Mouse (Mus musculus) liver, embryonic 14.5 days (tissue): Measurements from ENCODE around the gene Nup133. TPM values are rescaled to one million over a fixed set of nuclear protein-coding genes. Genes with fewer than 3 reads are reported as not detected.

Source experiments
- ATAC-seq: fragments of 200-750 bp; cut with Nextera tagmentation; 2 replicates; pipeline ENCODE4 v1.8.0; 2017; ENCODE audit warnings: moderate number of reproducible peaks, mild to moderate bottlenecking, moderate library complexity; ENCODE audit not compliant: insufficient read depth
- DNase-seq, 3 experiments: peaks; one replicate each; pipeline ENCODE4 v3.0.0-alpha.2; 2012 to 2013; ENCODE audit warnings: low read depth in 3 of 3, low spot score in 3 of 3
- H3K27ac ChIP-seq: fragments of 300-500 bp; sonication (generic); 2 replicates; pipeline ENCODE4 v1.5.1; 2014; ENCODE audit warnings: moderate library complexity, mild to moderate bottlenecking, control low read depth, inconsistent platforms
- H3K27me3 ChIP-seq: fragments of 300-500 bp; sonication (generic); 2 replicates; pipeline ENCODE4 v1.6.1; 2014; ENCODE audit warnings: mild to moderate bottlenecking, low read length, moderate library complexity; ENCODE audit not compliant: control insufficient read depth, insufficient read depth
- H3K36me3 ChIP-seq: fragments of 300-500 bp; sonication (generic); replicated peaks from 2 replicates; pipeline ENCODE4 v1.6.1; 2014; ENCODE audit warnings: low read depth; ENCODE audit not compliant: control insufficient read depth, insufficient read depth
- H3K4me1 ChIP-seq, 2 experiments: fragments of 200-500 bp in 1 of 2; fragments of 300-500 bp in 1 of 2; sonication (generic) in 1 of 2; replicated peaks; 2 replicates each; pipeline ENCODE4 v1.6.1; 2012 to 2014; ENCODE audit warnings: antibody characterized with exemption in 1 of 2, inconsistent platforms in 1 of 2, low read length in 1 of 2; ENCODE audit not compliant: control insufficient read depth in 2 of 2, insufficient read depth in 2 of 2
- H3K4me2 ChIP-seq: fragments of 300-500 bp; sonication (generic); 2 replicates; pipeline ENCODE4 v1.6.1; 2014; ENCODE audit warnings: low read depth, mild to moderate bottlenecking, control low read depth, moderate library complexity
- H3K4me3 ChIP-seq, 2 experiments: fragments of 200-500 bp in 1 of 2; fragments of 300-500 bp in 1 of 2; sonication (generic) in 1 of 2; 2 replicates each; pipeline ENCODE4 v1.5.1; 2012 to 2014; ENCODE audit warnings: low read depth in 2 of 2, low read length in 2 of 2, mild to moderate bottlenecking in 2 of 2, control low read depth in 1 of 2, inconsistent platforms in 1 of 2, moderate library complexity in 1 of 2; ENCODE audit not compliant: insufficient read depth in 1 of 2
- H3K9ac ChIP-seq: fragments of 300-500 bp; sonication (generic); replicated peaks from 2 replicates; pipeline ENCODE4 v1.6.1; 2014; ENCODE audit warnings: mild to moderate bottlenecking, control low read depth, moderate library complexity
- H3K9me3 ChIP-seq: fragments of 300-500 bp; sonication (generic); 2 replicates; pipeline ENCODE4 v1.6.1; 2016; ENCODE audit warnings: low read length, mixed read lengths; ENCODE audit not compliant: control insufficient read depth
- CTCF ChIP-seq: IDR thresholded peaks from 2 replicates; pipeline ENCODE4 v1.5.1; 2016; ENCODE audit warnings: antibody characterized with exemption, low read depth, control low read depth
- EP300 ChIP-seq: IDR thresholded peaks from 2 replicates; pipeline ENCODE4 v1.6.1; 2016; ENCODE audit warnings: antibody characterized with exemption, low read depth
- WGBS: fragments of 180-500 bp; shearing (Covaris S2); extraction: QIAGEN DNeasy Blood & Tissue Kit; methylation state at CpG from one replicate; pipeline ENCODE4 v1.1.7; 2014; ENCODE audit not compliant: insufficient replicate concordance; 5-methylcytosine and 5-hydroxymethylcytosine counted together
- polyA plus RNA-seq, 2 experiments: library from polyadenylated mRNA; depleted of rRNA in 1 of 2; stranded (reverse) in 1 of 2; unstranded in 1 of 2; fragments of >200 nt; fragmentation: Nextera tagmentation in 1 of 2; extraction: Ambion mirVana in 1 of 2; gene quantifications; 2 replicates each; pipeline versions ENCODE4 v1.2.1 to v1.2.3; 2012 to 2014

The Nup133 gene
- polyA plus RNA-seq, 2 experiments, result 17.6 to 23.3 TPM

DNA sequence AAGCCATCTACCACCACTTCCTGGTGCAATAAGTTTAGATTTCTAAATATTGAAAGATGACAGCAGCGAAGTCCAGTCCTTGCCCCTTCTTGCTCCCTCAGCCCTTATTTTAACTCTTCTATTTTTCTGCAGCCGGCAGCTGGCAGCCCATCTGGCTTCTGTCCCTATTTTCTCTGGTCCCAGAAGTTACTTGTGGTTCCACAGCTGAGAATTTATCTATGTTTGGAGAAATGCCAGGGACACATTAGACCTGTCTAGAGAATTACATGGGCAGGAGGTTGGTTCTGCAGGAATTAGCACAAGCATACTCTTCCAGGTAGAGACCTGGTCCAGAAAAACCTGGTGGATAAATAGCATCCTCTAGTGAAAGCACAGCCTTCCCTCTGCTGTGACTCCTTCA, 71.2 kb downstream of the Nup133 start:
- TF ChIP-seq EP300 (no peak), CTCF (no peak)
- Histone ChIP-seq H3K27ac (no peak overlapping the region), H3K4me3 (no peak overlapping the region), H3K4me2 (no peak overlapping the region), H3K27me3 (no peaks in the 10 kb centered on the region), H3K4me1 (0 out of 4 replicates have a peak, but pooled peaks cover 0 to 3% of the 10 kb centered on the region in 2 experiments), H3K9ac (no peak overlapping the region), H3K9me3 (no peaks in the 10 kb centered on the region), H3K36me3 (no peaks in the 10 kb centered on the region)
- ATAC-seq (no peak), DNase-seq (no peak)
- WGBS, result 62% methylated on average over 2 of the region's 2 CpGs

DNA sequence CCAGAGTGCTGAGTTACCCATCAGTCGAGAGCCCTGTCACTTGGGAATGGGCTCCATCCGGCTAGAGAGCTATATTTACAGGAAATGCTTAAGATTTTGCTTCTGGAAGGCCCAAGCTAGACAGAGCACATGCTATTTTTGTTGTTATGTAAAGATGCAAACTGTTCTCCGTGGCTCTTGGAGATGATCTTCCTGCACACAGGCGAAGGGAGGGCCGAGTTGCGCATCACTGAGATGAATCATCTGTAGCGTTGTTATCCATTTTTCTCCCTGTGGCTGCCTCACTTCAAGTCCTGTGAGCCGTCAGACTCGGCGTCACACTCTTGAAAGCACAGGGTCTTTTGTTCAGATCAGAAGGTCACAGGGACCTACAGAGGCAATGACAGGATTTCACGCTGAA, 74.7 kb downstream of the Nup133 start:
- H3K4me3 ChIP-seq, result no peak overlapping the region
- no peaks in the 10 kb centered on the region for H3K9me3 ChIP-seq
- H3K4me2 ChIP-seq, result no peak overlapping the region
- H3K4me1 ChIP-seq, result 0 out of 4 replicates have a peak, but pooled peaks cover 0 to 3% of the 10 kb centered on the region in 2 experiments
- no peak overlapping the region for H3K9ac ChIP-seq
- 72% methylated on average over 11 of the region's 11 CpGs for WGBS
- no peaks in the 10 kb centered on the region for H3K36me3 ChIP-seq
- ATAC-seq, result no peak
- DNase-seq, result no peak
- TF ChIP-seq EP300, result no peak
- no peak for TF ChIP-seq CTCF
- H3K27me3 ChIP-seq, result no peaks in the 10 kb centered on the region
- no peak overlapping the region for H3K27ac ChIP-seq

DNA sequence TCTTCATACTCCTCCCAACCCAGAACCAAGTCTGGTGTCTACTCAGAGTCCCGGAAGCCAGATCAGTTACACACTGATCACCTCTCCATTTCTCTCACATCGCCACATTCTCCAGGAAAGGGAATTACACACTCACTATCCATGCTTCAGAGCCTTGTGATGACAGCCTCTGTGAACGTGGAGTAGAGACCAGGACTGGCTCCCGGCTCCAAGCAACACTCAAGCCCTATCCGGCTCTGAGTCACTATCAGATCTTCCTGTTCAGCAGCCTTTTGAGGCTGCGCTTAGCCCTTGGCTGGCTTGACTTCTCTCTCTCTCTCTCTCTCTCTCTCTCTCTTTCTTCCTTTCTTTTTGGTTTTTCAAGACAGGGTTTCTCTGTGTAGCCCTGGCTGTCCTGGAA, 75.7 kb downstream of the Nup133 start:
- WGBS, result 56% methylated on average over 6 of the region's 6 CpGs

DNA sequence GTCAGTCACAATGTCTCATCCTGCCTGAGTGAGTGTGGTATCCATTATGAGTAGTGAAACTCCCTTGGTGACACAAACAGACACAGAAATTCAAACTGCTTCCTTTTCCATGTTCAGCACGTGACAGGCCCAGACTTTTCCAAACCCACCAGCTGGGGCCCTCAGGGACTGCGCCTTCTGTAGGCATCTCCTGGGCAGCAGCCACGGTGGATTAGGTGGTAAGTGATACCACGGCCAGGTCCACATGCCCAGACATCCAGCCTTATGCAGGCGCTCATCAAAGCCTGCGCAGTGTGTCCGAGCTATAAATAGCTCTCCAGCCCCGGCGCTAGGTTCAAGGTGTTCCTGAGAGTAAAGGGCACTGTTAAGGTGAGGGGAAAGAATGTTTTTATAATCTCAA, 77.0 kb downstream of the Nup133 start:
- Histone ChIP-seq H3K9ac (no peak overlapping the region), H3K9me3 (no peaks in the 10 kb centered on the region), H3K4me1 (0 out of 4 replicates have a peak, but pooled peaks cover 0 to 3% of the 10 kb centered on the region in 2 experiments), H3K27me3 (no peaks in the 10 kb centered on the region), H3K4me3 (no peak overlapping the region), H3K36me3 (no peaks in the 10 kb centered on the region), H3K27ac (no peak overlapping the region), H3K4me2 (no peak overlapping the region)
- WGBS, result 71% methylated on average over 9 of the region's 9 CpGs
- TF ChIP-seq CTCF (no peak), EP300 (no peak)
- DNase-seq, result no peak
- ATAC-seq, result no peak

More for the DNA sequence above, 75.7 kb downstream of the Nup133 start:
- TF ChIP-seq EP300 (no peak), CTCF (no peak)
- H3K27ac ChIP-seq, result no peak overlapping the region
- ATAC-seq (no peak), DNase-seq (no peak)
- H3K36me3 ChIP-seq, result no peaks in the 10 kb centered on the region
- H3K4me1 ChIP-seq, result 0 out of 4 replicates have a peak, but pooled peaks cover 0 to 3% of the 10 kb centered on the region in 2 experiments
- H3K9ac ChIP-seq, result no peak overlapping the region
- H3K27me3 ChIP-seq, result no peaks in the 10 kb centered on the region
- no peak overlapping the region for H3K4me3 ChIP-seq
- no peaks in the 10 kb centered on the region for H3K9me3 ChIP-seq
- H3K4me2 ChIP-seq, result no peak overlapping the region

DNA sequence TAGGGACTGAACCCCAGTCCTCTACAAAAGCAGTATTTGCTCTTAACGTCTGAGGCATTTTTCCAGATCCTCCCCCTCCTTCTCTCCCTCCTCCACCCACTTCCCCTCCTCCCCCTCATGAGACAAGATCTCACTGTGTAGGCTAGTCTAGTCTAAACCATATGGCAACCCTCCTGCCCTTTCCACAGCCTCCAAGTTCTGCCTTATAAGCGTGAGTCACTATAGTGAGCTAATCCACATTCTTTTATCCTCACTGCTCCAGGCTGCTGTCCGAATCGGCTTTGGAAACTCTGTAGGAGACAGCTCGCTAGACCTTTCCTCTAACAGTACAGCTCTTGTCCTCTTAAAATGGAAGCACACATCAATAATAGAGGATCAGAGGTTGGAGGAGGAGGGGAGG, 82.1 kb downstream of the Nup133 start:
- ATAC-seq (no peak), DNase-seq (no peak)
- Histone ChIP-seq H3K4me2 (no peak overlapping the region), H3K9me3 (no peaks in the 10 kb centered on the region), H3K4me1 (no peaks in the 10 kb centered on the region), H3K36me3 (no peaks in the 10 kb centered on the region), H3K27ac (no peak overlapping the region), H3K9ac (no peak overlapping the region), H3K27me3 (peaks cover 3% of the 10 kb centered on the region), H3K4me3 (no peak overlapping the region)
- TF ChIP-seq EP300 (no peak), CTCF (no peak)
- WGBS, result 40% methylated on average over 5 of the region's 5 CpGs
